Mouse (Mus musculus) heart, adult 2 months (tissue): Measurements from ENCODE around the gene Acbd5.

ENCODE experiments used
- CTCF ChIP-seq: fragments of 200-600 bp; IDR thresholded peaks from 2 replicates; pipeline ENCODE4 v1.8.1; 2022; ENCODE audit warnings: antibody characterized with exemption, mild to moderate bottlenecking, moderate library complexity
- EP300 ChIP-seq: fragments of 200-500 bp; IDR thresholded peaks from 2 replicates; pipeline ENCODE4 v1.6.1; 2011; ENCODE audit warnings: low read depth, low read length, control low read depth; ENCODE audit not compliant: insufficient read depth

- TF ChIP-seq EP300 (no peak), CTCF (no peak)
Measured at GRCm38 (mm10) chr2:23119573-23119972, 51.6 kb downstream of the Acbd5 start.
